Mouse (Mus musculus) kidney, embryonic 15.5 days (tissue): ENCODE measurements around the gene Atg4c. TPM values are rescaled to one million over a fixed set of nuclear protein-coding genes. Genes with fewer than 3 reads are reported as not detected.

Source experiments
- ATAC-seq: fragments of 200-750 bp; cut with Nextera tagmentation; replicated peaks from 2 replicates; pipeline ENCODE4 v1.8.0; 2017; ENCODE audit warnings: moderate TSS enrichment; ENCODE audit not compliant: low FRiP score
- H3K27ac ChIP-seq: fragments of 300-500 bp; sonication (generic); 2 replicates; pipeline ENCODE4 v1.5.1; 2015; ENCODE audit warnings: mild to moderate bottlenecking, inconsistent platforms
- H3K27me3 ChIP-seq: fragments of 300-500 bp; sonication (generic); 2 replicates; pipeline ENCODE4 v1.6.1; 2015; ENCODE audit warnings: inconsistent platforms
- H3K36me3 ChIP-seq: fragments of 300-500 bp; sonication (generic); 2 replicates; pipeline ENCODE4 v1.6.1; 2015; ENCODE audit warnings: inconsistent platforms
- H3K4me1 ChIP-seq: fragments of 300-500 bp; sonication (generic); 2 replicates; pipeline ENCODE4 v1.6.1; 2015; ENCODE audit warnings: inconsistent platforms
- H3K4me2 ChIP-seq: fragments of 300-500 bp; sonication (generic); 2 replicates; pipeline ENCODE4 v1.6.1; 2015; ENCODE audit warnings: moderate library complexity, mild to moderate bottlenecking, inconsistent platforms
- H3K4me3 ChIP-seq: fragments of 300-500 bp; sonication (generic); replicated peaks from 2 replicates; pipeline ENCODE4 v1.5.1; 2015; ENCODE audit warnings: mild to moderate bottlenecking, inconsistent platforms
- H3K9ac ChIP-seq: fragments of 300-500 bp; sonication (generic); 2 replicates; pipeline ENCODE4 v1.6.1; 2015; ENCODE audit warnings: mild to moderate bottlenecking, inconsistent platforms
- H3K9me3 ChIP-seq: fragments of 300-500 bp; sonication (generic); replicated peaks from 2 replicates; pipeline ENCODE4 v1.6.1; 2016; ENCODE audit warnings: inconsistent platforms
- whole genome bisulfite sequencing: fragments of 180-500 bp; shearing (Covaris S2); methylation state at CpG from one replicate; pipeline ENCODE4 v1.1.7; 2015; ENCODE audit warnings: mixed read lengths; 5-methylcytosine and 5-hydroxymethylcytosine counted together
- polyA plus RNA-seq: library from polyadenylated mRNA; unstranded; fragments of >200 nt; fragmentation: Nextera tagmentation; extraction: Ambion mirVana; gene quantifications from 2 replicates; pipeline ENCODE4 v1.2.1, GENCODE M21; 2015

The Atg4c gene
- polyA plus RNA-seq, 1 experiment from 2014 or later: 14.1 TPM

GRCm38 (mm10) chr4:99224790-99225189, 31.1 kb downstream of the Atg4c start:
- no peaks in the 10 kb centered on the region for H3K27me3 ChIP-seq
- no peak overlapping the region for H3K4me3 ChIP-seq
- WGBS: 94% methylated on average over 2 of the region's 2 CpGs
- ATAC-seq: no peak
- H3K9me3 ChIP-seq: no peaks in the 10 kb centered on the region
- peaks cover 46% of the 10 kb centered on the region for H3K36me3 ChIP-seq
- H3K4me2 ChIP-seq: no peak overlapping the region
- no peak overlapping the region for H3K27ac ChIP-seq
- no peak overlapping the region for H3K9ac ChIP-seq
- no peaks in the 10 kb centered on the region for H3K4me1 ChIP-seq

- WGBS: 69% methylated on average over 6 of the region's 6 CpGs
- peaks cover 37% of the 10 kb centered on the region for H3K36me3 ChIP-seq
- no peak overlapping the region for H3K27ac ChIP-seq
- H3K4me3 ChIP-seq: no peak overlapping the region
- no peaks in the 10 kb centered on the region for H3K4me1 ChIP-seq
- ATAC-seq: no peak
- no peak overlapping the region for H3K4me2 ChIP-seq
- no peaks in the 10 kb centered on the region for H3K27me3 ChIP-seq
- H3K9me3 ChIP-seq: no peaks in the 10 kb centered on the region
- H3K9ac ChIP-seq: no peak overlapping the region
Observed at GRCm38 (mm10) chr4:99227226-99227625, 33.5 kb downstream of the Atg4c start.

- Histone ChIP-seq H3K9me3 (0 out of 2 replicates have a peak, but pooled peaks cover 2% of the 10 kb centered on the region), H3K36me3 (peaks cover 34% of the 10 kb centered on the region), H3K4me2 (no peak overlapping the region), H3K4me1 (no peaks in the 10 kb centered on the region), H3K27ac (no peak overlapping the region), H3K9ac (no peak overlapping the region), H3K4me3 (no peak overlapping the region), H3K27me3 (no peaks in the 10 kb centered on the region)
- ATAC-seq: no peak
- 89% methylated on average over 8 of the region's 8 CpGs for WGBS
Observed at GRCm38 (mm10) chr4:99229371-99229770, 35.6 kb downstream of the Atg4c start.

- H3K4me1 ChIP-seq: no peaks in the 10 kb centered on the region
- 92% methylated on average over 8 of the region's 8 CpGs for WGBS
- no peak overlapping the region for H3K27ac ChIP-seq
- no peaks in the 10 kb centered on the region for H3K27me3 ChIP-seq
- peaks cover 22% of the 10 kb centered on the region for H3K36me3 ChIP-seq
- H3K4me3 ChIP-seq: no peak overlapping the region
- H3K9me3 ChIP-seq: 0 out of 2 replicates have a peak, but pooled peaks cover 3% of the 10 kb centered on the region
- H3K9ac ChIP-seq: no peak overlapping the region
- ATAC-seq: no peak
- no peak overlapping the region for H3K4me2 ChIP-seq
Observed at GRCm38 (mm10) chr4:99235203-99235856, 41.6 kb downstream of the Atg4c start.

- H3K9ac ChIP-seq: no peak overlapping the region
- no peak overlapping the region for H3K4me3 ChIP-seq
- no peaks in the 10 kb centered on the region for H3K4me1 ChIP-seq
- H3K36me3 ChIP-seq: peaks cover 30% of the 10 kb centered on the region
- 0 out of 2 replicates have a peak, but pooled peaks cover 3% of the 10 kb centered on the region for H3K9me3 ChIP-seq
- H3K27me3 ChIP-seq: no peaks in the 10 kb centered on the region
- H3K4me2 ChIP-seq: no peak overlapping the region
- no peak for ATAC-seq
- no peak overlapping the region for H3K27ac ChIP-seq
- whole genome bisulfite sequencing: 86% methylated on average over 2 of the region's 2 CpGs
Observed at GRCm38 (mm10) chr4:99238305-99238704, 44.6 kb downstream of the Atg4c start.

- Histone ChIP-seq H3K4me3 (no peak overlapping the region), H3K9ac (no peak overlapping the region), H3K27me3 (no peaks in the 10 kb centered on the region), H3K9me3 (no peaks in the 10 kb centered on the region), H3K4me2 (no peak overlapping the region), H3K4me1 (no peaks in the 10 kb centered on the region), H3K36me3 (peaks cover 21% of the 10 kb centered on the region), H3K27ac (no peak overlapping the region)
- no peak for ATAC-seq
- WGBS: 67% methylated on average over 5 of the region's 5 CpGs
Observed at GRCm38 (mm10) chr4:99241674-99242073, 47.9 kb downstream of the Atg4c start.

GRCm38 (mm10) chr4:99249358-99249757, 55.6 kb downstream of the Atg4c start:
- Histone ChIP-seq H3K27ac (no peak overlapping the region), H3K4me2 (no peak overlapping the region), H3K4me3 (no peak overlapping the region), H3K9me3 (no peaks in the 10 kb centered on the region), H3K9ac (no peak overlapping the region), H3K4me1 (no peaks in the 10 kb centered on the region), H3K27me3 (no peaks in the 10 kb centered on the region), H3K36me3 (no peaks in the 10 kb centered on the region)
- ATAC-seq: no peak
- WGBS: 94% methylated on average over 3 of the region's 3 CpGs

- Histone ChIP-seq H3K4me2 (no peak overlapping the region), H3K27ac (no peak overlapping the region), H3K9ac (no peak overlapping the region), H3K4me3 (no peak overlapping the region), H3K4me1 (no peaks in the 10 kb centered on the region), H3K27me3 (no peaks in the 10 kb centered on the region), H3K36me3 (no peaks in the 10 kb centered on the region), H3K9me3 (no peaks in the 10 kb centered on the region)
- WGBS: 94% methylated on average over 8 of the region's 8 CpGs
- no peak for ATAC-seq
Observed at GRCm38 (mm10) chr4:99249826-99250225, 56.1 kb downstream of the Atg4c start.

- no peak overlapping the region for H3K4me3 ChIP-seq
- no peaks in the 10 kb centered on the region for H3K27me3 ChIP-seq
- 82% methylated on average over 11 of the region's 11 CpGs for WGBS
- no peak overlapping the region for H3K9ac ChIP-seq
- H3K9me3 ChIP-seq: no peaks in the 10 kb centered on the region
- no peak for ATAC-seq
- no peaks in the 10 kb centered on the region for H3K4me1 ChIP-seq
- no peaks in the 10 kb centered on the region for H3K36me3 ChIP-seq
- no peak overlapping the region for H3K4me2 ChIP-seq
- no peak overlapping the region for H3K27ac ChIP-seq
Observed at GRCm38 (mm10) chr4:99252957-99253356, 59.2 kb downstream of the Atg4c start.

- H3K9me3 ChIP-seq: no peaks in the 10 kb centered on the region
- H3K27me3 ChIP-seq: no peaks in the 10 kb centered on the region
- H3K4me2 ChIP-seq: no peak overlapping the region
- 88% methylated on average over 2 of the region's 2 CpGs for WGBS
- H3K27ac ChIP-seq: no peak overlapping the region
- no peaks in the 10 kb centered on the region for H3K4me1 ChIP-seq
- no peak for ATAC-seq
- H3K9ac ChIP-seq: no peak overlapping the region
- no peaks in the 10 kb centered on the region for H3K36me3 ChIP-seq
- no peak overlapping the region for H3K4me3 ChIP-seq
Observed at GRCm38 (mm10) chr4:99263191-99263590, 69.5 kb downstream of the Atg4c start.

- Histone ChIP-seq H3K9ac (no peak overlapping the region), H3K27me3 (no peaks in the 10 kb centered on the region), H3K4me3 (no peak overlapping the region), H3K9me3 (no peaks in the 10 kb centered on the region), H3K27ac (no peak overlapping the region), H3K4me1 (no peaks in the 10 kb centered on the region), H3K4me2 (no peak overlapping the region), H3K36me3 (no peaks in the 10 kb centered on the region)
- peak; percentile 43; the same call in 1 of the 2 replicates for ATAC-seq
- 43% methylated on average over 11 of the region's 11 CpGs for WGBS
Observed at GRCm38 (mm10) chr4:99263663-99264062, 69.9 kb downstream of the Atg4c start.

- H3K9me3 ChIP-seq: no peaks in the 10 kb centered on the region
- H3K4me3 ChIP-seq: no peak overlapping the region
- no peaks in the 10 kb centered on the region for H3K4me1 ChIP-seq
- no peak overlapping the region for H3K9ac ChIP-seq
- no peak overlapping the region for H3K27ac ChIP-seq
- WGBS: 88% methylated on average over 10 of the region's 10 CpGs
- H3K36me3 ChIP-seq: no peaks in the 10 kb centered on the region
- H3K27me3 ChIP-seq: no peaks in the 10 kb centered on the region
- H3K4me2 ChIP-seq: no peak overlapping the region
- no peak for ATAC-seq
Observed at GRCm38 (mm10) chr4:99266843-99267445, 73.2 kb downstream of the Atg4c start.
